Mouse (Mus musculus) activated CD4-positive, CD25-positive, alpha-beta regulatory T cell (primary cell): ENCODE data around the gene Twf2. TPM values are rescaled to one million over a fixed set of nuclear protein-coding genes. Genes with fewer than 3 reads are reported as not detected.

Experiments
- polyA plus RNA-seq, 2 experiments: library from polyadenylated mRNA; unstranded; fragments of 100-300 nt; shearing (Covaris generic); gene quantifications; one replicate each; pipeline ENCODE4 v1.2.1; 2017

Gene Twf2
- 100 to 1,000 TPM; 264 to 286 TPM for polyA plus RNA-seq

DNA sequence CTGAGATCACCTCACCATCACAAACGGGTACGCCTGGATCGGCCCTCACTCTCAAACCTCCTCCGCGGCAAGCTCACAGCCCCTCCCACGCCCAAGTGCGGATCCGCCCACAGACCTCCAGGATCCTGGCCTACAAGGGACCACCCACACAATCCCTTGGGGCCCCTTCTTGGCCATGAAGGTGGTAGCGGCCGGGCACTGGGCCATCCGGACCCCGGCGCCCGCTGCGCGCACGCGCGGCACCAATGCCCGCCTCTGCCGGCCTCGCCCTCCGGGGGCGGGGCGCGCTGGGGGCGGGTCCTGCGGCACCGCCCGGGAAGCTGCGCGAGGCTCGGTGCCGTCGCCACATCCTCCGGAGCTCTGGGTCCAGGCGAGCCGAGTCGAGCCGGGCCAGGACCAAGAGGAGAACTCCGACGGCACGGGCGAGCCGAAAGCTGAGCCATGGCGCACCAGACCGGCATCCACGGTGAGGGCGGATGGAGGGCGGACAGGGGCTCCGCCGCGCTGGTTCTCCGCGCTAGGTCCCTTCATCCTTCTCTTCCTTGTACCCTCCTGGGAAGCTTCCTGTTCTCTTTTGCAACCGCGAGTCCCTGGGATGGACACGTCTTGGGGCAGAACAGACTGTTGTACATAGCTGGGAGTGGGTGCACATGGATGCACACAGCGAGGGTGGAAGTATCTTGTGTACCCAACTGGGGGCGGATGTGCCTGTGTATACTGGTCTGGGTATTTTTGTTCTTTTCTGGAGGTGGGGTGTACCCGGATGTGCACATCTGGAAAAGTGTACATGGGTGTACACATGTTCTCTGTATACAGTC lies at the start of gene Twf2:
Gene Twf2, plus strand, starts transcription at position 290 of the 818 bp plus-strand sequence.

DNA sequence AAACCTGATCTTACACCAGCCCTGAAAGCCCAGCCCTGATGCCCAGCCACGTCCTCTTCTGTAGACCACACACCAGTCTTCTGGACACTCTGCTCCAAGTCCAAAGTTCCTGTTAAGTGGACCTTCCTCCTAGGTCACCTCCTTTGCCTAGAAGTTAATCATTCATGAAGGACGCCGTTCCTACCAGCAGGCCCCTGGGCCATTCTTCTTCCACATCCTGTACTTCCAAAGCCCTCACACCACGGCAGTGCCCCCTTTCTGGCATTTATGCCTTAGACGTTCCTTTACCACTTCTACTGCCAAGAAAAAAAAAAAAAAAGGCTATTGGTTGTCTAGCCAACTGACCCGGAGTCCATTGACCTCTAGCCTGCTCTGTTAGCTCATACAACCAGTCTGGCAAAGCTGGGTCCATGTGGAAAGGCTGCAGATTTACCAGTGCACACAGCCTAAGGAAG lies 44.8 kb upstream of the Twf2 start, which contains the start of gene Glyctk:
Gene Glyctk, minus strand, starts transcription at position 102 of the 455 bp plus-strand sequence.

DNA sequence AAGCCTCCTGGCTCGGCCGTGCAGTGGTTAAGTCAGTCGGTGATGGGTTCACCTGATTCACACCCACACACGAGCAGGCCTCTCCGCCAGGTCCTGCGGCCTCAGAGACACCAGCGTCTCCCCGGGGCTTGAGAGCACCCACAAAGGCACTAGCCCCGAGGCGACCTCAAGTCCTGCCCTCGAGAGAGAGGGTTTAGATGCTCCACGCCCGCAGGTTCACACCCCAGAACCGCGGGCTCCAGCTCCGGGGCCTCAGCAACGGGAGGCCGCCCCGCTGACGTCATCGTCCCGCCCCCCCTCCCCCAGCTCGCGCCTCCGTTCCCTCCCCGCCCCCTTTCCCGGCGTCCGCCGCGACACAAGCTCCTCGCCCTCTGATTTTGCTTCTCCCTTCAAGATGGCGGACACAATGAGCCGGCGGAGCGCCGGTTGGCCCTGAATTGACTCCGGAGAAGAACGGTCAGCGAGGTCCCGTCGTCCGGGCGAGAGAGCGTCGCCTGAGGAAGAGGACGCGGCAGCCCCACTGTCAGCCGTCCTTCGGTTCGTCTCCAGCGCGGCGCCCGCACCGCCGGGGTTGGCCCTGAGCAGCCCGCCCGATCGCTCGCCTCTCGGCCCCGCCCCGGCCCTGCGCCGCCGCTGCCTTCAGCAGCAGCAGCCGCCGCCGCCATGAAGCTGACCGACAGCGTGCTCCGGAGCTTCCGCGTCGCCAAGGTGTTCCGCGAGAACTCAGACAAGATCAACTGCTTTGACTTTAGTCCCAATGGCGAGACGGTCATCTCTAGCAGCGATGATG lies 32.2 kb upstream of the Twf2 start, which contains the start of gene Wdr82:
Gene Wdr82, plus strand, starts transcription at position 373 of the 790 bp plus-strand sequence.

DNA sequence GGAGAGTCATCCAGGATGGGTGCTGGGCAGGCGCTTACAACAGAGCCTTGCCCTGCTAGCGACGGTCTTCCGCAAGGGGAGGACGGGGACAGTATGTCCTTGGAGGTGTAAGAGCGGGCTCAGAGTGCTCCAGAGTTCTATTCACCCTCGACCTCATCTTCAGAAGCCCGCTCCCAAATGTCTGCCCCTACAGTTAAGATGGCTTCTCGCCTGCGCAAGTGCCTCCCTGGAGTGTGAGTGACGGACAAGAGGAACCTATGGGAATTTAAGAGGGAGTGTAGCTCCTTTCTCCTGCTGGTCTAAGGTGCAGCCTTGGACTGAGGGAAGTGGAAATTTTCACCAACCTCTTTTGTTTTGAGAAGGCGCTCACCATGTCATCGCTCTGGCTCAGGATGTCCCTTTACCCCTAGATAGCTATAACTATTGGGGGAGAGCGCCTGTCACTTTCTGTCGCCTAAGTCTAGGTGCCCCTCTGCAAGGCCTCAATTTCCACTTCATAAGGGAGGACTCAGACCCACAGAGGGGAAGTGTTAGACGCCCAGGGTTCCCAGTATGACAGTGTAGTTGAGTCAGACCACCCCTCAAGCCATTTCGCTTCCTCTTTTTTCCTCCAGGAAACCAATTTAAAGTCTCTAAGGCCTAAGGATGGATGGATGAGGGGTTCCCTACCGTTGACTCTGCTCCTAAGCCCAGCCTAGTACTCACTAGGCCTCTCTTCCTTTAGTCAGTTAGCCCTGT lies 3.2 kb upstream of the Twf2 start, which contains the start of gene Ppm1m:
Gene Ppm1m, minus strand, starts transcription at position 212 of the 738 bp plus-strand sequence.

DNA sequence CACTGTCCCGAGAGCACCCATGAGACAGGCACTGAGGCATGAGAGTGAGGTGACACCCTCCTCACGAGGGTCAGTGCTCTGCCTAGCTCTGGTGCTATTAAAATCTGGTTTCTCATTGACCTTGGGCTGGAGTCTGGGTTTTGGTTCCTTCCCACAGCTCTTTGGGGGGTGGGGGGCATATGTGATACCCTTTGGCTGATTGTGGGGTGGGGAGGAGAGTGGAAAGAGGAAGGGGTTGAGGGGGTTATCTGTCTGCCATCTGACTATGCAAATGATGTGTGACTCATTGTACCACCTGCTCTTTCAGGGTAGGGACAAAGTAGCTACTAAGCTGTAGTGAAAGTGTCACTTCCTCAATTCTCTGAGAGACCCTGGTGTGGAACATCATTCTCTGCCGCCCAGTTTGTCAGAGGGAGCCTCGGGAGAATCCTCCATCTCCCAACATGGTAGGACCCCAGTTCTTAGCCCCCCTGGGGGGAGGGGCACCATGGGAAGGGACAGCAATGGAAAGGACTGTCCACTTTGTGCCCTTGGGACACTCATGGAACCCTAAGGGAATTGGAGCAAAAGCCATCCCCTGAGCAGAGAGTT lies 19.4 kb downstream of the Twf2 start, which contains the start of gene Tlr9:
Gene Tlr9, plus strand, starts transcription at position 338 of the 591 bp plus-strand sequence.

Other genes with a start within 250 kb of the Twf2 start
- under 1 TPM in 1 of 2 experiments, not detected in 1; 0.10 TPM for gene Col6a5, start 242.5 kb upstream of the Twf2 start, polyA plus RNA-seq
- under 1 TPM in 1 of 2 experiments, not detected in 1; 0.04 TPM for gene Col6a4, start 106.3 kb upstream of the Twf2 start, polyA plus RNA-seq
- gene Glyctk, start 45.0 kb upstream of the Twf2 start, polyA plus RNA-seq, result 1 to 10 TPM; 4.2 to 5.8 TPM
- 10 to 100 TPM; 80.4 to 92.4 TPM for gene Wdr82, start 32.2 kb upstream of the Twf2 start, polyA plus RNA-seq
- 100 to 1,000 TPM in 1 of 2 experiments, 10 to 100 TPM in 1; 60.9 to 115 TPM for gene Ppm1m, start 3.4 kb upstream of the Twf2 start, polyA plus RNA-seq
- not detected for gene Tlr9, start 19.5 kb downstream of the Twf2 start, polyA plus RNA-seq
- 10 to 100 TPM; 31.6 to 40.0 TPM for gene Alas1, start 45.5 kb downstream of the Twf2 start, polyA plus RNA-seq
- 1 to 10 TPM; 7.3 to 9.9 TPM for gene Poc1a, start 78.0 kb downstream of the Twf2 start, polyA plus RNA-seq
- gene Dusp7, start 165.5 kb downstream of the Twf2 start, polyA plus RNA-seq, result 10 to 100 TPM; 48.0 to 62.3 TPM
- 100 to 1,000 TPM; 570 to 948 TPM for gene Rpl29, start 226.3 kb downstream of the Twf2 start, polyA plus RNA-seq
- 10 to 100 TPM; 10.1 to 16.3 TPM for gene Acy1, start 235.2 kb downstream of the Twf2 start, polyA plus RNA-seq
- gene Abhd14b, start 244.4 kb downstream of the Twf2 start, polyA plus RNA-seq, result 1 to 10 TPM; 4.6 to 5.4 TPM
- gene Abhd14a, start 244.6 kb downstream of the Twf2 start, polyA plus RNA-seq, result 10 to 100 TPM in 1 of 2 experiments, 1 to 10 TPM in 1; 7.4 to 14.2 TPM